Mouse (Mus musculus) gastrocnemius, postnatal 10 days (tissue): Measurements from ENCODE around the gene Mis18a. TPM values are rescaled to one million over a fixed set of nuclear protein-coding genes. Genes with fewer than 3 reads are reported as not detected.

Source experiments
- DNase-seq: peaks from one replicate; pipeline ENCODE4 v3.0.0; 2021; ENCODE audit warnings: mixed read lengths
- long read RNA-seq, 2 experiments: library from polyadenylated mRNA; stranded (forward); transcript quantifications; one replicate each; pipeline ENCODE4 v2.0.0; 2021
- total RNA-seq, 2 experiments: library from RNA; stranded (reverse); gene quantifications; 2 replicates each; pipeline ENCODE4 v1.2.3; 2021

Gene Mis18a
- total RNA-seq: 1 to 10 TPM; 3.4 to 4.8 TPM
- long read RNA-seq, experiment 1, partial matches to known transcripts: 0 of 3 reads
- long read RNA-seq, experiment 1, other reads (novel, unspliced or antisense): 1 of 3 reads
- long read RNA-seq, experiment 2, partial matches to known transcripts: 0 of 3 reads
- long read RNA-seq, experiment 2, other reads (novel, unspliced or antisense): 0 of 3 reads

DNA sequence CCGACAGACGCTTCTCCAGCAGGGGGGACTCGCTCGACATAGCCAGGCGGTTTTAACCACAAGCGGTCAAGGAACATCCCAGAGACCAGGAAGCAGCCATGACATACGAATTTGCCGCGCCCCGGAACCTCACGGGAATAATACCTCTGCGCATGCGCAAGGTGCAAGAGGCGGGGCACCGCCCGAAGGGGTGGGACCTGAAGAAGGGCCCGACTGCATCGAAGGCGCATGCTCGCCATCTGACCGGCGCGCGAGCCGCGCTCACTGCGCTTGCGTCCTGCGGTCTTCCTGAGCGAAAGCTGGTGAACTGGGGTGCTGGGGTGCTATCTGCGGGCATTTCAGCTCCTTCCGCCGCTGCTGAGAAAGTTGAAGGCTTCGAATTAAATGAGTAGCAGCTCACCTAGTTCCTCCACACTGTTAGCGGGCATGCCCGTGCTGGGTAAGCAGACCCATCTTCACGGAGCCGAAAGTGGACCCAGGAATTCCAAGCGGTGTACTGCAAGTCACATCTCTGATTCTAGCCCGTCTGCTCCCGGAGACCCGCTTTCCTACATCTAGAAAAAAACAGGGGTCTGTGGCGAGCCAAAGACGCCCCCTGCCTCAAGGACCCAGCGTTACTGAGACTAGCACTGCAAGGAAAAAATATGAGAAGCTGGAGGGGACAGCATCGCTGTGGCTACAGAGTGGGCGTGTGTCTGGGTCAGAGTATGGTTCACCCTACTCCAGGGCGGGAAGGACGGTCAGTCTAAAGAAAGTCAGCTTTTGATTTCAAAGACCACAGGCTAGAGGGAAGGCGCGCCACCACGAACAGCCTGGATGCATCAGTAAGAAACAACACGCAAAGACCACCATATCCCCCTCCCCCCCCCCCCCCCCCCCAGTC lies at the start of gene Mis18a:
Gene Mis18a, minus strand, starts transcription at position 172 of the 883 bp plus-strand sequence.
- DNase-seq: peak; percentile 96

GRCm38 (mm10) chr16:90775946-90776520 lies 48.8 kb upstream of the Mis18a start:
- DNase-seq: no peak

- no peak for DNase-seq
Observed at GRCm38 (mm10) chr16:90774646-90775045, 47.4 kb upstream of the Mis18a start.

DNA sequence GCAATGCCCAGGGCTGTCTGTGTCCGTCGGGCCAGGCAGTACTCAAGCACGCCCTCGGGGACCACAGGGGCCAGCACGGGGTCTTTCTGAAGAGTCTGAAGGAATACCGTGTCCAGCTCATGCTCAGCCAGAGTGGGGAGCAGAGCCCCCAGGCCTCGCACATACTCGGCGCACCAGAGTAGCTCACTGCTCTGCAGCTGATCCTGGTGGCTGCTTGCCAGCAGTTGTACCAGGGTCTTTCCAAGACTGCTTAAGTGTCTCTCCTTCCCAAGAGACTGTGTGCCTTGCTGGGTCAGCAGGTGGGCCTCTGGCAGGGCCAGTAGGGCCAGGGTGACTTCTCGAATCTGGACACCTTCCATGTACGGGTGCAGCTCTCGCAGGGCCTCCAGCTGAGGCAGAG lies 47.0 kb upstream of the Mis18a start:
- no peak for DNase-seq

DNA sequence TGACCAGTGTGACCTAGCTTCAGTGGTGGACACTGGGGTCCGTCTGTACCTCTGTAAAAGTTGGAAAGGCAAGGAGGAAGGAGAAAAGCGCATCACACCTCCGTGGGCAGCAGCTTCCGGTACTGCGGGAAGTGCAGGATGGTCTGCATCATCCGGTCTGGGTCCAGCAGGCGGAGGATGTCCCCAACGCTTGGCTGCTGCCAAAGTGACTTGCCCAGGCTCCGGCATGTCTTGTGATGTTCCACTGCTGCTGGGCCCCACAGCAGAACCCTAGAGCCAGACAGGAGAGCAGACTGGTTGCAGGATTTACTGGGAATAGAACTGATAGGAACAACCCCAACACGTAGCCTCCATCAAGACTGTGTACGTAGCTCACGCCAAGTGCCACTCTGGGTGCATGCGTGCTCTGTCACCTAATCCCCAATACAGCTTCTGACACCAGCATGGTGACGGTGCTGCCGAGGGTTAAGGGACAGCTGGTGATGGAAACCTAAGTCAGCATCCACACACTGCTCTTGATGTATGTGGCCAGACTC lies 39.8 kb upstream of the Mis18a start:
- DNase-seq: no peak

GRCm38 (mm10) chr16:90765195-90765877 lies 38.1 kb upstream of the Mis18a start:
- no peak for DNase-seq

GRCm38 (mm10) chr16:90760515-90760914 lies 33.3 kb upstream of the Mis18a start:
- no peak for DNase-seq

DNA sequence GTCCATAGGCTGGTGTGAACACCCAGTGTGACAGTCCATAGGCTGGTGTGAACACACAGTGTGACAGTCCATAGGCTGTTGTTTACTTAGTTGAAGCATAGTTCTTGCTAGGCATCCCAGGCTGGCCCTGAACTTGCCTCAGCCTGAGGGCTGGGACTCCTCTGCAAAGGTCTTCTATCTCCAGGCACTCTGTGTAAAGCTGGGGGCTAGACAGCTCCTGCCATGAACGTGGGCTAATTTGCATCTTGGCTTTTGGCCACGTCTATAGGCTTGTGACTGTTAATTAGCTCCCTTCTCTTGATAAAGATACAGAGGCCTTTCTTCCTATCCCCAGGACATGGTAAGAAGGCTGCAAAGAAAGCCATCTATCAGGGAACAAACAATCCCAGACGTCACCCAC lies 32.1 kb upstream of the Mis18a start:
- DNase-seq: no peak

- no peak for DNase-seq
Observed at GRCm38 (mm10) chr16:90753386-90753941, 26.3 kb upstream of the Mis18a start.

- no peak for DNase-seq
Observed at GRCm38 (mm10) chr16:90748169-90748568, 21.0 kb upstream of the Mis18a start.

- DNase-seq: no peak
Observed at GRCm38 (mm10) chr16:90747143-90747542, 19.9 kb upstream of the Mis18a start.

GRCm38 (mm10) chr16:90738092-90738956 lies 11.1 kb upstream of the Mis18a start, which contains the start of gene Mrap:
Gene Mrap, plus strand, starts transcription at chr16:90738207.
- DNase-seq: no peak

- DNase-seq: no peak
Observed at GRCm38 (mm10) chr16:90736672-90737270, 9.6 kb upstream of the Mis18a start.

GRCm38 (mm10) chr16:90735611-90736010 lies 8.4 kb upstream of the Mis18a start:
- DNase-seq: no peak

- DNase-seq: no peak
Observed at GRCm38 (mm10) chr16:90726600-90727227, 490 bp downstream of the Mis18a start.

GRCm38 (mm10) chr16:90724051-90724450 lies 3.2 kb downstream of the Mis18a start:
- DNase-seq: no peak

DNA sequence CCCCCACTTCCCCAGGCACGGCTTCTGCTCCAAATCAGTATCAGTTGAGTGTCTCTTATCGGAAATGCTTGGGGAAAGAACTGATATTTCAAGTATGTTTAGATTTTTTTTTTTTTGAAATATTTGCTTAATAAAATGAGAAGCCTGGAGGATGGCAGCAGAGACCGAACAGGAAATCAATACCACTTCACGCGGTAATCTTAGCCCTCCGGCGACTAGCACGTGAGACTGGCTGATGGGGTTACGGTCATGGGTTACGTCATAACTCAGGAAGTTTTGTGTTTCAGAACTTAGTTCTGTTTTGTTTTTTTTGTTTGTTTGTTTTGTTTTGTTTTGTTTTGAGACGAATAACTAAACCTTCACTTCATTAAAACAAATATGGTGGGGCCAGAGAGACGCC lies 16.9 kb downstream of the Mis18a start:
- DNase-seq: no peak

GRCm38 (mm10) chr16:90709711-90710289 lies 17.4 kb downstream of the Mis18a start:
- peak; percentile 40 for DNase-seq

- DNase-seq: no peak
Observed at GRCm38 (mm10) chr16:90706279-90706678, 20.9 kb downstream of the Mis18a start.
